Mouse (Mus musculus) liver, postnatal 0 days (tissue): ENCODE data around the gene Lama2. TPM values are rescaled to one million over a fixed set of nuclear protein-coding genes. Genes with fewer than 3 reads are reported as not detected.

ENCODE experiments used
- ATAC-seq: fragments of 200-750 bp; cut with Nextera tagmentation; 2 replicates; pipeline ENCODE4 v1.8.0; 2017; ENCODE audit warnings: mild to moderate bottlenecking, moderate library complexity
- DNase-seq: peaks from one replicate; pipeline ENCODE4 v3.0.0-alpha.2; 2016
- H3K27ac ChIP-seq: fragments of 300-500 bp; sonication (generic); 2 replicates; pipeline ENCODE4 v1.5.1; 2014; ENCODE audit warnings: antibody characterized with exemption, moderate library complexity, mild to moderate bottlenecking, low read depth
- H3K27me3 ChIP-seq: fragments of 300-500 bp; sonication (generic); 2 replicates; pipeline ENCODE4 v1.6.1; 2014; ENCODE audit warnings: low read length, control low read depth, mixed read lengths; ENCODE audit not compliant: insufficient read depth
- H3K36me3 ChIP-seq: fragments of 300-500 bp; sonication (generic); replicated peaks from 2 replicates; pipeline ENCODE4 v1.6.1; 2014; ENCODE audit warnings: mild to moderate bottlenecking, control low read depth, low read length, moderate library complexity, mixed read lengths; ENCODE audit not compliant: insufficient read depth
- H3K4me1 ChIP-seq: fragments of 300-500 bp; sonication (generic); 2 replicates; pipeline ENCODE4 v1.6.1; 2014; ENCODE audit warnings: antibody characterized with exemption, mild to moderate bottlenecking, control low read depth; ENCODE audit not compliant: insufficient read depth
- H3K4me2 ChIP-seq: fragments of 300-500 bp; sonication (generic); 2 replicates; pipeline ENCODE4 v1.6.1; 2014; ENCODE audit warnings: low read depth, mild to moderate bottlenecking, low read length, moderate library complexity, mixed read lengths
- H3K4me3 ChIP-seq: fragments of 300-500 bp; sonication (generic); 2 replicates; pipeline ENCODE4 v1.5.1; 2014; ENCODE audit warnings: low read depth, low read length
- H3K9ac ChIP-seq: fragments of 300-500 bp; sonication (generic); replicated peaks from 2 replicates; pipeline ENCODE4 v1.6.1; 2014; ENCODE audit warnings: mild to moderate bottlenecking, moderate library complexity
- H3K9me3 ChIP-seq: fragments of 300-500 bp; sonication (generic); 2 replicates; pipeline ENCODE4 v1.6.1; 2016; ENCODE audit warnings: mild to moderate bottlenecking, control low read depth, low read length, mixed read lengths
- CTCF ChIP-seq: sonication (generic); IDR thresholded peaks from 2 replicates; pipeline ENCODE4 v1.5.1; 2016; ENCODE audit warnings: antibody characterized with exemption, low read depth
- EP300 ChIP-seq: IDR thresholded peaks from 2 replicates; pipeline ENCODE4 v1.6.1; 2016; ENCODE audit warnings: antibody characterized with exemption, low read depth, mild to moderate bottlenecking
- WGBS: fragments of 180-500 bp; shearing (Covaris S2); extraction: QIAGEN DNeasy Blood & Tissue Kit; methylation state at CpG from one replicate; pipeline ENCODE4 v1.1.7; 2014; ENCODE audit not compliant: insufficient replicate concordance; 5-methylcytosine and 5-hydroxymethylcytosine counted together
- polyA plus RNA-seq: library from polyadenylated mRNA; unstranded; fragments of >200 nt; fragmentation: Nextera tagmentation; extraction: Ambion mirVana; gene quantifications from 2 replicates; pipeline ENCODE4 v1.2.1, GENCODE M21; 2015

The Lama2 gene
- polyA plus RNA-seq, 1 experiment from 2014 or later = 0.86 TPM

DNA sequence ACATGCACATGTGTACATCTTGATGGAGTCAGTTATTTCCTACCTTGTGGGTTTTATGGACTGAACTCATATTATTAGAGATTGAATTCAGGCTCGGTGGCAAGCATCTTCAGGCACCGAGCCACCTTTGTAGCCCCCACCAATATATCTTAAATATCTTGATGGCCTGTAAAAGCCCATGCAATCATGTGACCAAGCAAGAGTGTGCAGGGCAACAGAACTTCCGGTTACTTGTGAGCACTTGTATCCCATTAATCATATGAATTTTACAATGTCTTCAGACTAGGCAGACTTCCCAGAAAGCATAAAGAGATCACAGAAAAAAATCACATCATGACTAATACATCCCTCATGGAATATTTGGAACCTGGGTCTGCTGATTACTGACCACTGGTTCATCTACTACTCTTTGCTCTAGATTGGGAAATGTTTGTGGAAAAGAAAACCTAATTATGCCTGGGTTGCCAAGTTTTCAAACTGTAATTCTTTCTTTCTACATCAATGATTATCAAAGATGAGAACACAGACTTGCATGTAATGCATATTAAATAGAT is 517.7 kb downstream of the Lama2 start:
- 75% methylated on average over 3 of the region's 3 CpGs for WGBS
- no peak for ATAC-seq
- TF ChIP-seq EP300 (no peak), CTCF (no peak)

DNA sequence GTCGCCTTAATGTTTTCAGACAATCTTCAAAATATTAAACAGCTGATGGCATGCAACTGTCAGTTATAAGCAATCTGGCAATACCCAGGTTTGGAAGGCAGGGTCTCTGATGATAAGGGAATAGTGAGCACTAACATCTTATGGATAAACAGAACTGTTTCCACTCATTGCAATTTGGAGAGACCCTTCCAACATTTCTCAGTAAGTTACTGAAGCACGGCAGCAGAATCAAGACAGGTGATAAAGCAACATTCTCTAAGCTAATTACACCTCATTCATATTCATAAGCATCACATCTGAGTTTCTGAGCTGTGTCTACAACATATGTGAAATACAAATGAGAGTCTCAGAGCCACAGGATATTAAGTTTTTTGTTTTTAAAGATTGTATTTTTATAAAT is 542.4 kb downstream of the Lama2 start:
- Histone ChIP-seq H3K36me3 (no peaks in the 10 kb centered on the region), H3K9ac (no peak overlapping the region), H3K4me3 (no peak overlapping the region), H3K27me3 (no peaks in the 10 kb centered on the region), H3K4me2 (no peak overlapping the region), H3K4me1 (no peaks in the 10 kb centered on the region), H3K27ac (no peak overlapping the region), H3K9me3 (no peaks in the 10 kb centered on the region)
- 85% methylated on average over 2 of the region's 2 CpGs for WGBS
- ATAC-seq (no peak), DNase-seq (no peak)
- TF ChIP-seq CTCF (no peak), EP300 (no peak)

More for the DNA sequence above, 517.7 kb downstream of the Lama2 start:
- Histone ChIP-seq H3K4me3 (no peak overlapping the region), H3K27ac (no peak overlapping the region), H3K9ac (no peak overlapping the region), H3K27me3 (no peaks in the 10 kb centered on the region), H3K4me2 (no peak overlapping the region), H3K36me3 (no peaks in the 10 kb centered on the region), H3K4me1 (no peaks in the 10 kb centered on the region), H3K9me3 (no peaks in the 10 kb centered on the region)
- DNase-seq = no peak

- H3K9ac ChIP-seq = no peak overlapping the region
- no peaks in the 10 kb centered on the region for H3K36me3 ChIP-seq
- no peak overlapping the region for H3K4me3 ChIP-seq
- no peak overlapping the region for H3K27ac ChIP-seq
- H3K9me3 ChIP-seq = no peaks in the 10 kb centered on the region
- no peak overlapping the region for H3K4me2 ChIP-seq
- no peak for DNase-seq
- WGBS = 73% methylated on average over 2 of the region's 2 CpGs
- ATAC-seq = no peak
- H3K4me1 ChIP-seq = no peaks in the 10 kb centered on the region
- no peak for TF ChIP-seq CTCF
- no peak for TF ChIP-seq EP300
- no peaks in the 10 kb centered on the region for H3K27me3 ChIP-seq
Measured at GRCm38 (mm10) chr10:27068794-27069435, 550.6 kb downstream of the Lama2 start.

DNA sequence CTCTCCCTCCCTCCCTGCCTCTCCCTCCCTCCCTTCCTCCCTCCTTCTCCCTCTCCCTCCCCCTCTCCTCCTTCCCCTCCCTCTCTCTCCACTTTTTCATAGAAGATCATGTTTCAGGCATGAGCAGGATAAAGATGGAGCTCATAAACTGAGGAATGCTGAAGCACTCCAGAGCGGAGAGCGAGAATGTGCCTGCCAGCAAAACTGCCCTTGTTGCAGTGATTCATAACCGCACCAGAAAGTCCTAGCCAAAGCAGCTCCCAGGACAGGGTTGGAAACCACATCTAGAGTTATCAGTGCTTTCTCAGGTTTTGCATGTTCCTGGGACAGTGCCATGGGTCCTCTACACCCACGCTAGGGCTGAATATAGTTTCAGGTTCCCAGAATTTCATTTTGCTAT is 555.9 kb downstream of the Lama2 start:
- Histone ChIP-seq H3K9me3 (no peaks in the 10 kb centered on the region), H3K4me1 (no peaks in the 10 kb centered on the region), H3K27ac (no peak overlapping the region), H3K4me2 (no peak overlapping the region), H3K27me3 (no peaks in the 10 kb centered on the region), H3K36me3 (no peaks in the 10 kb centered on the region), H3K4me3 (no peak overlapping the region), H3K9ac (no peak overlapping the region)
- TF ChIP-seq CTCF = no peak
- no peak for TF ChIP-seq EP300
- ATAC-seq (no peak), DNase-seq (no peak)
- WGBS = 68% methylated on average over 4 of the region's 4 CpGs

DNA sequence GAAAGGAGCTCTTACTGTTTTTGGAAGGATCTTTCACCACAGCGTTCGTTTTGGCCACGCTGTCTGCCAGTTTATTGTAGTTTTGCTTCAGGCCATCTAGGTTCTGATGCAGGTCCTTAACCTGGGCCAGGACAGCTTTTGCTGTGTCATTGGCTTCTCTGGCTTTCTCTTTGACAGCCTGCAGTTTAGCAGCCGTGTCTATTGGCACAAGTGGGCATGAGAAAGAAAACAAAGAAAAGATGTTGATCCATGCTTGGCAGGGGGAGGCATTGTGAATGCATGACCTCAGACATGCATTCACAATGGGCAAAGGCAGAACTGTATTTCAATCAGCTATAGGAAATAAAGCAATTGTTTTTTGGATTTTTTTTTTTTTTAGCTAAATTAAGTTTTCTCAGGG is 565.1 kb downstream of the Lama2 start:
- no peaks in the 10 kb centered on the region for H3K4me1 ChIP-seq
- H3K36me3 ChIP-seq = no peaks in the 10 kb centered on the region
- no peak for DNase-seq
- TF ChIP-seq CTCF = no peak
- no peak for TF ChIP-seq EP300
- no peak for ATAC-seq
- no peaks in the 10 kb centered on the region for H3K27me3 ChIP-seq
- H3K4me2 ChIP-seq = no peak overlapping the region
- no peak overlapping the region for H3K4me3 ChIP-seq
- H3K27ac ChIP-seq = no peak overlapping the region
- H3K9me3 ChIP-seq = no peaks in the 10 kb centered on the region
- H3K9ac ChIP-seq = no peak overlapping the region
- 72% methylated on average over 4 of the region's 4 CpGs for WGBS

GRCm38 (mm10) chr10:27047196-27047595 is 572.4 kb downstream of the Lama2 start:
- Histone ChIP-seq H3K9ac (no peak overlapping the region), H3K4me2 (no peak overlapping the region), H3K36me3 (no peaks in the 10 kb centered on the region), H3K9me3 (no peaks in the 10 kb centered on the region), H3K27me3 (no peaks in the 10 kb centered on the region), H3K27ac (no peak overlapping the region), H3K4me3 (no peak overlapping the region), H3K4me1 (no peaks in the 10 kb centered on the region)
- ATAC-seq (no peak), DNase-seq (no peak)
- TF ChIP-seq CTCF (no peak), EP300 (no peak)
- WGBS = 65% methylated on average over 2 of the region's 2 CpGs

DNA sequence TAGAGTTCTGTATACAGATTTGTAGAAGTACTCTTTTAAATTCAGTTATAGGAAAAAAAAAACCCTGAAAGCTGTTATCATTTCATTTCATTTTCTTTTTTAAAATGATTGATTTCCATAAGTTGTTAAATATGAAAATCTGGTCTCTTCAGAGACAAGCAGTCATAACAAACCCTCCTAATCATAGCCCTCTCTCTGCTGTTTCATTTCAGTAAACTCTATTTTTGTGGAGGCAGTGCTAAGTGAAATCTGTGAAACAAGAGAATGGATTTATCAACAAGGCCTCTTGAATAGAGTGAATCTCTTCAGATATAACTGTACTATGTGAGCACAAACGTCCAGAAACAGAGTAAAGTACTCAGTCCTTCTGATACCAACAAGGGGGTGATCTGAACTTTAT is 577.7 kb downstream of the Lama2 start:
- DNase-seq = no peak
- Histone ChIP-seq H3K9ac (no peak overlapping the region), H3K27me3 (no peaks in the 10 kb centered on the region), H3K9me3 (no peaks in the 10 kb centered on the region), H3K4me2 (no peak overlapping the region), H3K27ac (no peak overlapping the region), H3K36me3 (no peaks in the 10 kb centered on the region), H3K4me1 (no peaks in the 10 kb centered on the region), H3K4me3 (no peak overlapping the region)
- 38% methylated on average over 1 of the region's 1 CpGs for WGBS
- ATAC-seq = no peak
- TF ChIP-seq CTCF (no peak), EP300 (no peak)
